Mouse (Mus musculus) forelimb bud, embryonic 11.5 days (tissue): Measurements from ENCODE around the gene Vmn1r233.

Source experiments
- DNase-seq: peaks from one replicate; pipeline ENCODE4 v3.0.0-alpha.2; 2012; ENCODE audit warnings: low read depth, low spot score

The Vmn1r233 gene

DNA sequence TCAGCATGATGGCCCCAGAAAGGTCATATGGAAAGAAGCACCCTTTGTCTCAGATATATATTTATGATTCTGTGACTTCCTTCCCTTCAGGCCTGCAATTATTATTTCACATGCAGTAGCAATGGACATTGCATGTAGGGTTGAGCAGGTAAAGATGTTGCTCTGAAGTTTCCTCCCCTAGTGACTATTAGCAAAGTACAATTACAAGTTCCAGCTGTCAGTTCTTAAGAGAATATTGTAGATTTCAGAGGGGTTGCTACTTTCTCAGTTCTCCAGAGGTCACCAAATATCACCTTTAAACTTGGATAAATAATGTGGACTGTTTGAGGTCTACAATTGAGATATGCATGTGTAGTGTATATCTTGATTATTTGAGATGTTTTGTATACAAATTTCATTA lies at the start of gene Vmn1r233:
Gene Vmn1r233, minus strand, starts transcription at position 101 of the 400 bp plus-strand sequence.
- no peak for DNase-seq

- DNase-seq = no peak
Observed at GRCm38 (mm10) chr17:21018410-21019080, 22.3 kb upstream of the Vmn1r233 start.

- DNase-seq = no peak
Observed at GRCm38 (mm10) chr17:21009726-21010125, 13.5 kb upstream of the Vmn1r233 start.

GRCm38 (mm10) chr17:21008382-21009331 lies 12.4 kb upstream of the Vmn1r233 start, which contains the start of gene Zfp160:
Gene Zfp160 (plus strand): TSS chr17:21008903.
- peak; percentile 88 for DNase-seq

DNA sequence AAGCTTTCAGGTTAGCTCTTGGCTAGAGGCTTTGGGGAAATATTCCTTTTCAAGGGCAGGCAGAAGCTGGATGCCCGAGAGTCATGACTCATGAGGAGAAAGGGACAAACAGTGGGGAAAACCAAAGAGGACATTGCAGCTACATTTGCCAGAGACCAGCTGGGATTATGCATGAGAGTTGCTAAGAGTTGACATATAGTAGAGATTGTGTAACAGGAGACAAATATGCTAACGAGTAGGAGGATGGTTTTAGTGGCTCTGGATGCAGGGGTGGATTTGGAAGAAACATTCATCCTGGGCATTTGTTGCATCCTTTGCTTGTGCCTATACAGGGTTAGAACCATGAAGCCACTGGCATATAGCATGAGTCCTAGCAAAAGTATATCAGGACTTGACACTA lies 2.5 kb downstream of the Vmn1r233 start:
- no peak for DNase-seq

- no peak for DNase-seq
Observed at GRCm38 (mm10) chr17:20966681-20967080, 29.6 kb downstream of the Vmn1r233 start.

DNA sequence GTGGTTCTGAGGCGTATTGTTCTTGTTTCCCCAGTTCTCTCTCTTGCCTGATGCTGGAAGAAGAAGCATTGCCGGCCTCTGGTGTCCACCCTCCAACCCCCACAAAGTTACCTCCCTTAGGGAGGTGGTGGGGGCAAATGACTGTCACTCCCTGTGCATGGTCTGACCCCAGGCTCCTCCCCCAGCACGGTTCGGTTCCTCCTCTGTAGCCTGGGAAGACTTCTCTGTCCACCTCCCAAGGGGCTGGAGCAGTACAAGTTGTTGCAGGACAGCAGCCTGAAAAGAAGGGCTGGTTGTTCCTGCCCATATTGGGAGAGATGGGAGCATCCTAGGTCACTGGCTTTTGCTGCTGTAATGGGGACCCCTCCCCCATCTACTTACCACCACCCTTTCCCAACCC lies 30.8 kb downstream of the Vmn1r233 start:
- DNase-seq = no peak

- DNase-seq = no peak
Observed at GRCm38 (mm10) chr17:20960386-20960785, 35.9 kb downstream of the Vmn1r233 start.

DNA sequence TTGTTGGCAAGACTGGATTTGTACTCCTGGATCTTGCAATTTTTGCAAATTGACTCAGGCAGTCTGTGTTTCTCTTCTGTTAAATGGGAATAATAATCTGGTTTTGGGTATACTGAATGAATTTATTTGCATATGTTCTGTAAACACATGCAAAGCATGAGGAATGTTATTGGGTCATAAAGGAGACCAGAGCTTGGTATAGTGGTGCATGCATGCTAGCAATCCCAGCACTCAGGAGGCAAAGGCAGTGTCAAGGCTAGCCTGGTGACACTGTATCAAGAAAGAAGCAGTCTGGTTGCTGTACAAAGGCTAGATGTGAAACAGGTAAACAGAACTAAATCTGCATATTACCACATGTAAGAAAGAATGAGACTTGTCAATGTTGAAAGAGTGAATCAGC lies 49.6 kb downstream of the Vmn1r233 start:
- DNase-seq = no peak

- no peak for DNase-seq
Observed at GRCm38 (mm10) chr17:20946026-20946565, 50.2 kb downstream of the Vmn1r233 start.

- peak; percentile 99 for DNase-seq
Observed at GRCm38 (mm10) chr17:20944985-20945891, 51.0 kb downstream of the Vmn1r233 start, which contains the start of gene Ppp2r1a. Gene Ppp2r1a (plus strand): TSS chr17:20945311.

GRCm38 (mm10) chr17:20944226-20944625 lies 52.0 kb downstream of the Vmn1r233 start:
- no peak for DNase-seq
